Mouse (Mus musculus) embryonic fibroblast, embryonic 13.5 days (primary cell): ENCODE results near the gene Rnf25.

ENCODE experiments used
- CTCF ChIP-seq: IDR thresholded peaks from 2 replicates; pipeline ENCODE4 v1.5.1; 2011; ENCODE audit warnings: mild to moderate bottlenecking, control low read depth, low read length, moderate library complexity, borderline replicate concordance; ENCODE audit not compliant: insufficient read depth
- POLR2A ChIP-seq: IDR thresholded peaks from 2 replicates; pipeline ENCODE4 v1.6.1; 2011; ENCODE audit warnings: low read depth, mild to moderate bottlenecking, control low read depth, low read length, moderate library complexity

DNA sequence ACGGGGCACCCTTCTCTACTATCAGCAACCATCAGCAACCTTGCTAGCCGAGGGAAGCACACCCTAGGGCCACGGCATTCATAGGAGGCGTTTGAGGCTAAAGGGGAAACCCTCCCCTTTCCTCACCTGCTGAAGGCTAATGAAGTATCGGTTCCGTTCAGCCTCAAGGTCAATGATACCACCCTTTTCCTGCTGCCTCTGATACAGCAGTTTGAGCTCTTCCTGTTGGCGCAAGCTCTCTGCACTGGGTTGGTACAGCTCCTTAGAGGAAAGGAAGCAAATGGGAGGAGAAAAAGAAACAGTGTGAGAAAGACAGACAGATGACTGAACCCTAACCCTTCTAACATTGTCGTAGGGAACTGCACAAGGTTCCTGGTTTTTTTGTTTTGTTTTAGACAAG lies 6.8 kb downstream of the Rnf25 start:
- TF ChIP-seq POLR2A, result no peak
- no peak for TF ChIP-seq CTCF
